Mouse (Mus musculus): Measurements from ENCODE around the gene Cldn34a.
"Not testable (repeated sequence)": the region's sequence is repeated elsewhere in the genome, so short reads cannot be mapped to it uniquely, and the experiment has no call there.

The Cldn34a gene

GRCm38 (mm10) chrX:152563034-152563433 is at the start of gene Cldn34a:
Gene Cldn34a (plus strand): TSS chrX:152563334.
- DNase-seq = no peak

GRCm38 (mm10) chrX:152518611-152519010 is 44.5 kb upstream of the Cldn34a start:
- DNase-seq = not testable (repeated sequence)

- no peak for DNase-seq
Measured at GRCm38 (mm10) chrX:152545736-152546135, 17.4 kb upstream of the Cldn34a start.

- DNase-seq = no peak
Measured at GRCm38 (mm10) chrX:152548180-152548579, 15.0 kb upstream of the Cldn34a start.

- DNase-seq = no peak
Measured at GRCm38 (mm10) chrX:152557446-152557845, 5.7 kb upstream of the Cldn34a start.

Data from kidney, adult 18-20 months (tissue).